Mouse (Mus musculus): Measurements from ENCODE around the gene Cyb5d1.

Cyb5d1 gene

GRCm38 (mm10) chr11:69357690-69358089 is 37.7 kb downstream of the Cyb5d1 start:
- DNase-seq (ENCODE audit: inconsistent ontology term), result no peak

GRCm38 (mm10) chr11:69356544-69356943 is 38.9 kb downstream of the Cyb5d1 start:
- DNase-seq (ENCODE audit: inconsistent ontology term), result no peak

- no peak for DNase-seq (ENCODE audit: inconsistent ontology term)
Observed at GRCm38 (mm10) chr11:69346441-69346840, 49.0 kb downstream of the Cyb5d1 start.
